Mouse (Mus musculus): ENCODE measurements around the gene Gapdhs.

Gene Gapdhs

DNA sequence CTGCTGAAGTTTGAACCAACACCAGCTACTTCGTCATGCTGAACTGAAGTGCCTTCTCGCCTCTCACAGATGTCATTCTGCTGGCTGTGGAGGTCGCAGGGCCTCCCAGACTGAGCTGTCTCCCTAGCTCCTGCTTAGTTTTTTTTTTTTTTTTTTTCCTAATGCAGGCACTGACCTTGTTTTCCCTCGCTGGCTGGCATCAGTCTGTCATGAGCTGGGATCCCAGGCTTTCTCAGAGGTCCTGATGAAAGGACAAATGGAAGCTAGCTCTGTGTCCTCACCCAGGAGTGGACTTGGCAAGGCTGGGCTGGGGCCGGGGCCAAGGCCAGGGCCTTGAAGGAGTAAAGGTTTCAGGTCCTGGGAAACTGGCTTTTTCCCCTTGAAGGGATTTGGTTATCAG, 61.6 kb downstream of the Gapdhs start:
- intact Hi-C loops (cut with DNase I), result no loop called here
